Mouse (Mus musculus) hindbrain, embryonic 12.5 days (tissue): ENCODE data around the gene Slco1a1. TPM values are rescaled to one million over a fixed set of nuclear protein-coding genes. Genes with fewer than 3 reads are reported as not detected.

Experiments
- ATAC-seq: fragments of 200-750 bp; cut with Nextera tagmentation; 2 replicates; pipeline ENCODE4 v1.8.0; 2017; ENCODE audit warnings: moderate TSS enrichment; ENCODE audit not compliant: low FRiP score
- H3K27ac ChIP-seq: fragments of 300-500 bp; sonication (generic); 2 replicates; pipeline ENCODE4 v1.5.1; 2016; ENCODE audit warnings: mild to moderate bottlenecking
- H3K27me3 ChIP-seq: fragments of 300-500 bp; sonication (generic); 2 replicates; pipeline ENCODE4 v1.6.1; 2016; ENCODE audit warnings: mild to moderate bottlenecking
- H3K36me3 ChIP-seq: fragments of 300-500 bp; sonication (generic); 2 replicates; pipeline ENCODE4 v1.6.1; 2016; ENCODE audit warnings: mild to moderate bottlenecking
- H3K4me1 ChIP-seq: fragments of 300-500 bp; sonication (generic); 2 replicates; pipeline ENCODE4 v1.6.1; 2016
- H3K4me2 ChIP-seq: fragments of 300-500 bp; sonication (generic); replicated peaks from 2 replicates; pipeline ENCODE4 v1.6.1; 2016; ENCODE audit warnings: mild to moderate bottlenecking
- H3K4me3 ChIP-seq: fragments of 300-500 bp; sonication (generic); 2 replicates; pipeline ENCODE4 v1.5.1; 2016; ENCODE audit warnings: mild to moderate bottlenecking
- H3K9ac ChIP-seq: fragments of 300-500 bp; sonication (generic); 2 replicates; pipeline ENCODE4 v1.6.1; 2016; ENCODE audit warnings: mild to moderate bottlenecking, moderate library complexity
- H3K9me3 ChIP-seq: fragments of 300-500 bp; sonication (generic); replicated peaks from 2 replicates; pipeline ENCODE4 v1.6.1; 2016; ENCODE audit warnings: mild to moderate bottlenecking
- WGBS: fragments of 180-500 bp; shearing (Covaris S2); methylation state at CpG from one replicate; pipeline ENCODE4 v1.1.7; 2016; 5-methylcytosine and 5-hydroxymethylcytosine counted together
- polyA plus RNA-seq: library from polyadenylated mRNA; unstranded; fragments of >200 nt; fragmentation: Nextera tagmentation; extraction: Ambion mirVana; gene quantifications from 2 replicates; pipeline ENCODE4 v1.2.1, GENCODE M21; 2016

The Slco1a1 gene
- polyA plus RNA-seq, 1 experiment from 2014 or later, result not detected

GRCm38 (mm10) chr6:141868735-141869134, 78.0 kb downstream of the Slco1a1 start:
- H3K27ac ChIP-seq, result no peak overlapping the region
- no peak overlapping the region for H3K4me3 ChIP-seq
- no peaks in the 10 kb centered on the region for H3K27me3 ChIP-seq
- H3K9ac ChIP-seq, result no peak overlapping the region
- H3K9me3 ChIP-seq, result no peaks in the 10 kb centered on the region
- no peaks in the 10 kb centered on the region for H3K4me1 ChIP-seq
- no peak for ATAC-seq
- H3K4me2 ChIP-seq, result no peak overlapping the region
- 85% methylated on average over 5 of the region's 5 CpGs for WGBS
- H3K36me3 ChIP-seq, result no peaks in the 10 kb centered on the region

- H3K4me3 ChIP-seq, result no peak overlapping the region
- 84% methylated on average over 5 of the region's 5 CpGs for WGBS
- H3K4me2 ChIP-seq, result no peak overlapping the region
- ATAC-seq, result no peak
- no peaks in the 10 kb centered on the region for H3K9me3 ChIP-seq
- no peaks in the 10 kb centered on the region for H3K27me3 ChIP-seq
- H3K27ac ChIP-seq, result no peak overlapping the region
- no peaks in the 10 kb centered on the region for H3K36me3 ChIP-seq
- no peaks in the 10 kb centered on the region for H3K4me1 ChIP-seq
- no peak overlapping the region for H3K9ac ChIP-seq
Measured at GRCm38 (mm10) chr6:141866026-141866425, 80.7 kb downstream of the Slco1a1 start.

GRCm38 (mm10) chr6:141857735-141858531, 88.8 kb downstream of the Slco1a1 start:
- H3K4me1 ChIP-seq, result no peaks in the 10 kb centered on the region
- no peaks in the 10 kb centered on the region for H3K9me3 ChIP-seq
- 87% methylated on average over 8 of the region's 8 CpGs for WGBS
- H3K9ac ChIP-seq, result no peak overlapping the region
- H3K4me3 ChIP-seq, result no peak overlapping the region
- no peak overlapping the region for H3K27ac ChIP-seq
- no peaks in the 10 kb centered on the region for H3K27me3 ChIP-seq
- no peak overlapping the region for H3K4me2 ChIP-seq
- ATAC-seq, result no peak
- H3K36me3 ChIP-seq, result no peaks in the 10 kb centered on the region

Other genes starting within 250 kb of the Slco1a1 start
- not detected in 2 replicates for gene Gm5724, start 173.2 kb downstream of the Slco1a1 start, polyA plus RNA-seq
- gene Slco1a4, start 90.8 kb downstream of the Slco1a1 start, polyA plus RNA-seq, result 0.10 and 0.18 TPM in 2 replicates
- gene Gm6614, start 64.5 kb upstream of the Slco1a1 start, polyA plus RNA-seq, result not detected in 2 replicates